Mouse (Mus musculus) ES-Bruce4 (cell line): ENCODE measurements around the gene Sar1a. TPM values are rescaled to one million over a fixed set of nuclear protein-coding genes. Genes with fewer than 3 reads are reported as not detected.

Experiments used
- H3K27ac ChIP-seq: 2 replicates; pipeline ENCODE4 v1.5.1; 2012; ENCODE audit warnings: low read length, inconsistent platforms; ENCODE audit not compliant: insufficient read depth
- H3K27me3 ChIP-seq: 2 replicates; pipeline ENCODE4 v1.6.1; 2012; ENCODE audit warnings: mild to moderate bottlenecking, low read length, inconsistent platforms; ENCODE audit not compliant: control insufficient read depth, poor library complexity, insufficient read depth, severe bottlenecking
- H3K36me3 ChIP-seq: 2 replicates; pipeline ENCODE4 v1.6.1; 2012; ENCODE audit warnings: inconsistent platforms, mild to moderate bottlenecking, low read length, moderate library complexity; ENCODE audit not compliant: control insufficient read depth, poor library complexity, insufficient read depth, severe bottlenecking
- H3K4me1 ChIP-seq: one replicate; pipeline ENCODE4 v1.8.1; 2011; ENCODE audit warnings: low read length; ENCODE audit not compliant: control insufficient read depth, insufficient read depth
- H3K4me3 ChIP-seq: 2 replicates; pipeline ENCODE4 v1.5.1; 2011; ENCODE audit warnings: low read depth, mild to moderate bottlenecking, low read length
- H3K9ac ChIP-seq: 2 replicates; pipeline ENCODE4 v1.6.1; 2012; ENCODE audit warnings: low read depth, mild to moderate bottlenecking, inconsistent platforms; ENCODE audit not compliant: poor library complexity, severe bottlenecking
- H3K9me3 ChIP-seq: replicated peaks from 2 replicates; pipeline ENCODE4 v1.6.1; 2012; ENCODE audit warnings: mild to moderate bottlenecking, low read length, inconsistent platforms; ENCODE audit not compliant: control insufficient read depth, poor library complexity, insufficient read depth, severe bottlenecking
- CTCF ChIP-seq: IDR thresholded peaks from one replicate; pipeline ENCODE4 v1.8.1; 2011; ENCODE audit warnings: low read depth, low read length
- EP300 ChIP-seq: IDR thresholded peaks from 2 replicates; pipeline ENCODE4 v1.6.1; 2011; ENCODE audit warnings: low read depth, low read length; ENCODE audit not compliant: insufficient read depth
- POLR2A ChIP-seq: IDR thresholded peaks from one replicate; pipeline ENCODE4 v1.8.1; 2011; ENCODE audit warnings: low read length; ENCODE audit not compliant: insufficient read depth
- polyA plus RNA-seq: library from polyadenylated mRNA; stranded (reverse); fragments of >200 nt; gene quantifications from 2 replicates; pipeline ENCODE4 v1.2.4, GENCODE M21; 2011; ENCODE audit warnings: low read depth; ENCODE audit not compliant: missing spikeins, insufficient read depth, insufficient read length

Sar1a gene
- polyA plus RNA-seq, 1 experiment = 136 TPM

GRCm38 (mm10) chr10:61656928-61657882 is 22.9 kb upstream of the Sar1a start:
- Histone ChIP-seq H3K9ac (no peak overlapping the region), H3K36me3 (peaks cover 57% of the 10 kb centered on the region), H3K27ac (no peak overlapping the region), H3K4me1 (no peaks in the 10 kb centered on the region), H3K27me3 (no peaks in the 10 kb centered on the region), H3K9me3 (no peaks in the 10 kb centered on the region), H3K4me3 (no peak overlapping the region)
- TF ChIP-seq EP300 = no peak
- TF ChIP-seq POLR2A = no peak
- peak; percentile 27 for TF ChIP-seq CTCF

GRCm38 (mm10) chr10:61657985-61658384 is 22.1 kb upstream of the Sar1a start:
- no peaks in the 10 kb centered on the region for H3K4me1 ChIP-seq
- TF ChIP-seq CTCF = no peak
- TF ChIP-seq EP300 = no peak
- no peak for TF ChIP-seq POLR2A
- no peak overlapping the region for H3K9ac ChIP-seq
- no peaks in the 10 kb centered on the region for H3K9me3 ChIP-seq
- H3K36me3 ChIP-seq = peaks cover 57% of the 10 kb centered on the region
- no peak overlapping the region for H3K27ac ChIP-seq
- no peaks in the 10 kb centered on the region for H3K27me3 ChIP-seq
- H3K4me3 ChIP-seq = no peak overlapping the region

GRCm38 (mm10) chr10:61661887-61662286 is 18.2 kb upstream of the Sar1a start:
- no peak overlapping the region for H3K9ac ChIP-seq
- no peak for TF ChIP-seq EP300
- TF ChIP-seq CTCF = no peak
- no peak for TF ChIP-seq POLR2A
- H3K9me3 ChIP-seq = no peaks in the 10 kb centered on the region
- no peak overlapping the region for H3K4me3 ChIP-seq
- H3K27me3 ChIP-seq = no peaks in the 10 kb centered on the region
- peaks cover 71% of the 10 kb centered on the region for H3K36me3 ChIP-seq
- 0 out of 2 replicates have a peak overlapping the region, but pooled peaks have one; percentile 33 for H3K27ac ChIP-seq
- no peaks in the 10 kb centered on the region for H3K4me1 ChIP-seq

- H3K36me3 ChIP-seq = peaks cover 75% of the 10 kb centered on the region
- H3K27ac ChIP-seq = no peak overlapping the region
- H3K9ac ChIP-seq = no peak overlapping the region
- no peaks in the 10 kb centered on the region for H3K27me3 ChIP-seq
- H3K9me3 ChIP-seq = no peaks in the 10 kb centered on the region
- TF ChIP-seq POLR2A (no peak), EP300 (no peak), CTCF (no peak)
- no peak overlapping the region for H3K4me3 ChIP-seq
- H3K4me1 ChIP-seq = no peaks in the 10 kb centered on the region
These were observed 17.6 kb upstream of the Sar1a start for GRCm38 (mm10) chr10:61662391-61662988.

GRCm38 (mm10) chr10:61665111-61665510 is 15.0 kb upstream of the Sar1a start:
- Histone ChIP-seq H3K27ac (no peak overlapping the region), H3K9me3 (no peaks in the 10 kb centered on the region), H3K4me3 (no peak overlapping the region), H3K36me3 (peaks cover 81% of the 10 kb centered on the region), H3K9ac (no peak overlapping the region), H3K4me1 (no peaks in the 10 kb centered on the region), H3K27me3 (no peaks in the 10 kb centered on the region)
- TF ChIP-seq CTCF (no peak), POLR2A (no peak), EP300 (no peak)

- no peak overlapping the region for H3K9ac ChIP-seq
- H3K36me3 ChIP-seq = peaks cover 80% of the 10 kb centered on the region
- H3K27me3 ChIP-seq = no peaks in the 10 kb centered on the region
- no peaks in the 10 kb centered on the region for H3K4me1 ChIP-seq
- TF ChIP-seq POLR2A = no peak
- H3K4me3 ChIP-seq = no peak overlapping the region
- H3K27ac ChIP-seq = no peak overlapping the region
- H3K9me3 ChIP-seq = no peaks in the 10 kb centered on the region
These were observed 14.4 kb upstream of the Sar1a start for GRCm38 (mm10) chr10:61665651-61666050.
